In genomic region chr12:12893986-12894385, GRCm38 (mm10) we compare ENCODE assay signal across 33 mouse cellular contexts. TPM values are rescaled to one million over a fixed set of nuclear protein-coding genes. Genes with fewer than 3 reads are reported as not detected.
"Had no signal": no experiment of that assay in that cellular context is flagged by ENCODE, and none has a peak within 500 bp of the region (broad histone marks: within the 10 kb centered on the region; RNA-seq: fewer than 3 reads in every experiment).

No protein-coding gene starts in this region.

- H3K9me3 ChIP-seq: heart, embryonic 12.5 days; heart, embryonic 13.5 days; heart, embryonic 15.5 days; hindbrain, embryonic 10.5 days; hindbrain, embryonic 12.5 days; hindbrain, embryonic 15.5 days; intestine, embryonic 15.5 days; kidney, embryonic 15.5 days had no signal

- ATAC-seq: hindbrain, embryonic 16.5 days; hindbrain, postnatal 0 days; inflammation-experienced regulatory T-cells, adult 6 months; intestine, embryonic 15.5 days; intestine, embryonic 16.5 days had no signal

- H3K27ac ChIP-seq: heart, embryonic 13.5 days; heart, embryonic 15.5 days; hindbrain, embryonic 10.5 days; hindbrain, embryonic 12.5 days; hindbrain, embryonic 13.5 days; hindbrain, embryonic 14.5 days; hindbrain, embryonic 15.5 days; hindbrain, postnatal 0 days; intestine, embryonic 15.5 days; kidney, embryonic 15.5 days; kidney, postnatal 0 days; layer of hippocampus, adult 2 months; left cerebral cortex, adult 2 months had no signal

- H3K4me1 ChIP-seq: heart, embryonic 12.5 days; heart, embryonic 13.5 days; heart, embryonic 15.5 days; hindbrain, embryonic 12.5 days; hindbrain, embryonic 13.5 days; hindbrain, embryonic 15.5 days; intestine, embryonic 15.5 days; kidney, embryonic 15.5 days had no signal

- H3K36me3 ChIP-seq: heart, embryonic 12.5 days; heart, embryonic 13.5 days; heart, embryonic 15.5 days; hindbrain, embryonic 10.5 days; hindbrain, embryonic 12.5 days; hindbrain, embryonic 13.5 days; hindbrain, embryonic 15.5 days; intestine, embryonic 15.5 days; kidney, embryonic 15.5 days had no signal

- DNase-seq: heart, postnatal 10 days; heart, postnatal 14 days; heart, postnatal 36 days; heart, postnatal 4 days; kidney, adult 11 months; kidney, adult 18-20 months; kidney, adult 2 months; kidney, adult 8-10 months; kidney, adult 9 months; kidney, postnatal 10 days; kidney, postnatal 14 days; kidney, postnatal 25 days; kidney, postnatal 36 days; kidney, postnatal 4 days; layer of hippocampus, adult 9-11 months; layer of hippocampus, postnatal 36 days had no signal

- H3K27me3 ChIP-seq: heart, embryonic 12.5 days; heart, embryonic 13.5 days; heart, embryonic 15.5 days; hindbrain, embryonic 12.5 days; hindbrain, embryonic 13.5 days; hindbrain, embryonic 15.5 days; intestine, embryonic 15.5 days; kidney, embryonic 15.5 days had no signal

- H3K4me2 ChIP-seq: heart, embryonic 12.5 days; heart, embryonic 13.5 days; heart, embryonic 15.5 days; hindbrain, embryonic 12.5 days; hindbrain, embryonic 13.5 days; hindbrain, embryonic 14.5 days; hindbrain, embryonic 15.5 days; intestine, embryonic 15.5 days; kidney, embryonic 15.5 days had no signal

- H3K9ac ChIP-seq: heart, embryonic 12.5 days; heart, embryonic 13.5 days; heart, embryonic 15.5 days; hindbrain, embryonic 12.5 days; hindbrain, embryonic 13.5 days; hindbrain, embryonic 14.5 days; hindbrain, embryonic 15.5 days; intestine, embryonic 15.5 days; kidney, embryonic 15.5 days had no signal

- H3K4me3 ChIP-seq: heart, embryonic 12.5 days; heart, embryonic 13.5 days; heart, embryonic 15.5 days; hindbrain, embryonic 10.5 days; hindbrain, embryonic 12.5 days; hindbrain, embryonic 13.5 days; hindbrain, embryonic 15.5 days; intestine, embryonic 15.5 days; kidney, embryonic 15.5 days; layer of hippocampus, adult 2 months; left cerebral cortex, adult 2 months had no signal

RNA-seq across cellular contexts. Expression of gene Mycn, which starts 47.7 kb away (rescaled TPM):
- polyA plus RNA-seq: inflammation-experienced regulatory T-cells, adult 6 months had no signal
